Mouse (Mus musculus) neural tube, embryonic 14.5 days (tissue): Measurements from ENCODE around the gene Fam198a. TPM values are rescaled to one million over a fixed set of nuclear protein-coding genes. Genes with fewer than 3 reads are reported as not detected.
A peak's percentile ranks its signal among the peaks of the same experiment; 100 is the strongest.

Experiments used
- ATAC-seq: fragments of 200-750 bp; cut with Nextera tagmentation; 2 replicates; pipeline ENCODE4 v1.8.0; 2017; ENCODE audit warnings: low read depth, mild to moderate bottlenecking, moderate TSS enrichment, moderate library complexity
- H3K27ac ChIP-seq: fragments of 300-500 bp; sonication (generic); 2 replicates; pipeline ENCODE4 v1.5.1; 2014; ENCODE audit warnings: low read depth, mild to moderate bottlenecking, control low read depth, low read length, moderate library complexity, mixed read lengths
- H3K27me3 ChIP-seq: fragments of 300-500 bp; sonication (generic); 2 replicates; pipeline ENCODE4 v1.6.1; 2014; ENCODE audit warnings: low read length; ENCODE audit not compliant: control insufficient read depth, insufficient read depth
- H3K36me3 ChIP-seq: fragments of 300-500 bp; sonication (generic); 2 replicates; pipeline ENCODE4 v1.6.1; 2014; ENCODE audit warnings: low read length, mixed read lengths; ENCODE audit not compliant: control insufficient read depth, insufficient read depth
- H3K4me1 ChIP-seq: fragments of 300-500 bp; sonication (generic); 2 replicates; pipeline ENCODE4 v1.6.1; 2014; ENCODE audit warnings: low read length; ENCODE audit not compliant: control insufficient read depth, insufficient read depth
- H3K4me2 ChIP-seq: fragments of 300-500 bp; sonication (generic); 2 replicates; pipeline ENCODE4 v1.6.1; 2014; ENCODE audit warnings: mild to moderate bottlenecking, low read depth, low read length, control low read depth
- H3K4me3 ChIP-seq: fragments of 300-500 bp; sonication (generic); 2 replicates; pipeline ENCODE4 v1.5.1; 2014; ENCODE audit warnings: low read depth, low read length, control low read depth, mixed read lengths
- H3K9ac ChIP-seq: fragments of 300-500 bp; sonication (generic); replicated peaks from 2 replicates; pipeline ENCODE4 v1.6.1; 2014; ENCODE audit warnings: low read depth, mild to moderate bottlenecking, control low read depth, low read length, mixed read lengths
- H3K9me3 ChIP-seq: fragments of 300-500 bp; sonication (generic); 2 replicates; pipeline ENCODE4 v1.6.1; 2016; ENCODE audit warnings: low read length; ENCODE audit not compliant: control insufficient read depth
- WGBS: fragments of 180-500 bp; shearing (Covaris S2); extraction: QIAGEN DNeasy Blood & Tissue Kit; methylation state at CpG from one replicate; pipeline ENCODE4 v1.1.7; 2014; 5-methylcytosine and 5-hydroxymethylcytosine counted together
- polyA plus RNA-seq: library from polyadenylated mRNA; unstranded; fragments of >200 nt; fragmentation: Nextera tagmentation; extraction: Ambion mirVana; gene quantifications from 2 replicates; pipeline ENCODE4 v1.2.1, GENCODE M21; 2014

Gene Fam198a
- polyA plus RNA-seq, 1 experiment from 2014 or later, result 1.0 TPM

DNA sequence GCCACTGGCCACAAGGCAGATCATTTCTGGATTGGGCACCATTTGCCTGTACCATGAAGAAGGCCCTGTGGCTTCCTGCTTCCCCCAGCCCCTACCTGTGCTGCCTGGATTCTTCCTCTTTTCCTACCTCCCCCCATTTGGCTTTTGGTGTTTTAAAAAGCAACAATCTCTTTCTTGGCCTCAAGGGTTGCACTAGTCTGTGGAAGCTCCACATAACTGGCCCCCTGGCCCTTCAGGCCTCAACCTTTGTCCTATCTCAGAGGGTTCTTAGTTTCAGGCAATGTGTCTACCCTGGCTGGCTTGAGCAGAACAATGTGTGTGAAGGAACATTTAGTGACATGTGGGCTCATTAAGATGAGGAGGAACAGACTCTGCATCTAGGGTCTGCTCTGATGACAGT lies 46.2 kb downstream of the Fam198a start, which contains the start of gene Pomgnt2:
Gene Pomgnt2, minus strand, starts transcription at position 101 of the 400 bp plus-strand sequence.
- Histone ChIP-seq H3K4me2 (peak within 1 kb of the TSS; percentile 87; the same call in 1 of the 2 replicates), H3K4me3 (peak within 1 kb of the TSS; percentile 96), H3K36me3 (no peaks in the 10 kb centered on the region), H3K9ac (no peak within 1 kb of the TSS), H3K27ac (no peak within 1 kb of the TSS), H3K27me3 (peaks cover 4% of the 10 kb centered on the region; the same call in 1 of the 2 replicates), H3K4me1 (0 out of 2 replicates have a peak, but pooled peaks cover 9% of the 10 kb centered on the region), H3K9me3 (no peaks in the 10 kb centered on the region)
- ATAC-seq, result no peak

DNA sequence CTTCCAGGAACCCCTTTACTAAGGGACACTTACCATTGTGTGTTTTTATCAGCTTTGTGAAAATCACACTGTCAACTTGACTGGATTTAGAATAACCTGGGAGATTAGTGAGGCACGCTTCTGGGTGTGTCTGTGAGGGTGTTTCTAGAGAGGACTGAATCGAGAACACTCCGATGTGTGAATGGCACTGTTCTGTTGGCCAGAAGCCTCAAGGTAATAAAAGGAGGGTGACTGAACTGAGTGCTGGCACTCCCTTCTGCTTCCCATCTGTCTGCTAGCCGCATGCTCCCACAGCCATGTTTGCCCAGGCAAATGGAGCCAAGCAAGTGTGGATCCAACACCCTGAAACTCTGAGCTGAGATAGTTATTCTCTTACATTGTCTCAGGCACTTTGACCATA lies 47.2 kb downstream of the Fam198a start:
- H3K36me3 ChIP-seq, result no peaks in the 10 kb centered on the region
- ATAC-seq, result no peak
- no peak overlapping the region for H3K27ac ChIP-seq
- H3K27me3 ChIP-seq, result peaks cover 4% of the 10 kb centered on the region; the same call in 1 of the 2 replicates
- H3K9me3 ChIP-seq, result no peaks in the 10 kb centered on the region
- no peak overlapping the region for H3K4me3 ChIP-seq
- no peak overlapping the region for H3K4me2 ChIP-seq
- no peak overlapping the region for H3K9ac ChIP-seq
- WGBS, result 78% methylated on average over 4 of the region's 4 CpGs
- H3K4me1 ChIP-seq, result 0 out of 2 replicates have a peak, but pooled peaks cover 9% of the 10 kb centered on the region

DNA sequence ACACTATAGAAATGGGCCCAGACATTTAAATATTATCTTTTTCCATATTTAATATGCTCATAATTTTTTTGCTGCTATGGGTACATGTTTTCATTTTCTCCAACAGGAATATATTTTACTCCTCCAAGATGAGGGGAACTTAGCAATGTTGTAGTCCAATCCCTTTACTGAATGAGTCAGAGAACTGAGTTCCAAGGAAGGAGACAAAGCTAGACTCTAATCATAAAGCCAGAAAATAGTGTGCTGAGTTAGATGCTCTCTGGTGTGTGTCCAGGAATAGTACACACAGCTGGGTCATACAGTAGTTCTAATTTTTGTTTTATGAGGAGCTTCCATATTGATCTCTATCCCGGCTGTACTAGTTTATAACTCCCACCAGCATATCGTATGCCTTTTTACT lies 55.4 kb downstream of the Fam198a start:
- H3K4me1 ChIP-seq, result peaks cover 4% of the 10 kb centered on the region; the same call in 1 of the 2 replicates
- H3K4me2 ChIP-seq, result no peak overlapping the region
- no peaks in the 10 kb centered on the region for H3K9me3 ChIP-seq
- 87% methylated on average over 2 of the region's 2 CpGs for WGBS
- ATAC-seq, result no peak
- H3K27ac ChIP-seq, result no peak overlapping the region
- no peaks in the 10 kb centered on the region for H3K36me3 ChIP-seq
- H3K27me3 ChIP-seq, result no peaks in the 10 kb centered on the region
- no peak overlapping the region for H3K4me3 ChIP-seq
- no peak overlapping the region for H3K9ac ChIP-seq

DNA sequence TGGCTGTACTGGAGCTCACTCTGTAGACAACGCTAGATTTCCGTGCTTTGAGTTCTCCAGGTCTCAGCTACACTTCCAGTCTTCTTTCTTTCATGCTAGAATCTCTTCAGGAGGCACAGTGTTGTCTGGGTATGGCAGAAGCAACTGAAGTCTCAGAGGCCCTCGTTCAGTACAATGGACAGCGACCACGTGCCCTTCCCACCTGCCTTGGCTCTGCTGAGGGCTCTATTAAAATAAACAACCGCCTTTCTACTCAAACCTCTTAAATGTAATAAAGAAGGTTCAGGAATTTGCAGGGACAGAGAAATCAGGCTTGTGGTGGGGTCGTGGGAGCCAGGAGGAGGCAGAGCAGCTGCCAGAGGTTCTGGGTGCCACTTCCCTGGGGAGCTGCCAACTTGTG lies 55.8 kb downstream of the Fam198a start:
- no peak overlapping the region for H3K9ac ChIP-seq
- ATAC-seq, result no peak
- H3K9me3 ChIP-seq, result no peaks in the 10 kb centered on the region
- H3K4me1 ChIP-seq, result peaks cover 4% of the 10 kb centered on the region; the same call in 1 of the 2 replicates
- H3K36me3 ChIP-seq, result no peaks in the 10 kb centered on the region
- WGBS, result 12% methylated on average over 7 of the region's 7 CpGs
- no peak overlapping the region for H3K27ac ChIP-seq
- H3K27me3 ChIP-seq, result no peaks in the 10 kb centered on the region
- H3K4me3 ChIP-seq, result no peak overlapping the region
- H3K4me2 ChIP-seq, result no peak overlapping the region

DNA sequence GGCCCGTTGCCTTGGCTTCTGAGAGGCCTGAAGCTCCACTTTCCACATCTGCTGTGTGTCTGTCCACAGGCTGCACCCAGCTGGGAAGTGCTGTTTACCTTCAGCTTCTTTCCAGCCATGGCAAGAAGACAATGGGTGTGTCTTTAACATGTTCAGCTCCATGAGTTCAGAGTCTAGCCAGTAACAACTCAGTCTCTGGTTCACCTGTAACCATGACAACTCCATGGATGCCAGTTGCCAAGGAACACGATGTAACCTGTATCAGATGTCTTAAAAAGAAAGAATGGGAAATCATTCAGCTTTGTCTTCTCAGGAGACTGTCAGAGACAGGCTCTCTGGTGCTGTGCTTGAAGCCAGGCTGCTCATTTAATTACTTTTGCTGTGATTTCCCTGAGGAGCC lies 58.1 kb downstream of the Fam198a start:
- Histone ChIP-seq H3K4me3 (no peak overlapping the region), H3K9me3 (no peaks in the 10 kb centered on the region), H3K4me1 (peaks cover 4% of the 10 kb centered on the region; the same call in 1 of the 2 replicates), H3K36me3 (no peaks in the 10 kb centered on the region), H3K9ac (no peak overlapping the region), H3K4me2 (no peak overlapping the region), H3K27ac (peak overlapping the region; percentile 52; the same call in 1 of the 2 replicates), H3K27me3 (no peaks in the 10 kb centered on the region)
- peak; percentile 51; the same call in 1 of the 2 replicates for ATAC-seq
- WGBS, result 19% methylated on average over 2 of the region's 2 CpGs

DNA sequence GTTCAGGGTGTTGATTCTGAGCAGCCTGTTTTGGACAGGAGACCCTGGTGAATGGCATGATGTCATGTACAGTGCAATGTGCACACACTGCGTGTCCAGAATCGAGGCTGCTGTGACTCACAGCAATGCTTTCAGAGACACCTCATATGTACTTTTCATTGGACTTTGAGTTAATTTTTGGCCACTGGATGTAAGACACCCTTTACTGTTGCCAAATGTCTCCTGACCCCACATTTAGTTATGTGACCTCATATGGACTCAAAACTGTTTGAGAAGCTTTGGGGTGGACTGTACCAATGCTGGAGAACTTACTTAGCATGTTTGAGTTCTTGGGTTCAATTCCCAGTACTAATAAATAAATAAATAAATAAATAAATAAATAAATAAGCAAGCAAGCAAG lies 60.0 kb downstream of the Fam198a start:
- Histone ChIP-seq H3K27ac (no peak overlapping the region), H3K9me3 (no peaks in the 10 kb centered on the region), H3K4me1 (peaks cover 4% of the 10 kb centered on the region; the same call in 1 of the 2 replicates), H3K27me3 (no peaks in the 10 kb centered on the region), H3K4me3 (no peak overlapping the region), H3K9ac (no peak overlapping the region), H3K4me2 (no peak overlapping the region), H3K36me3 (no peaks in the 10 kb centered on the region)
- ATAC-seq, result no peak
- WGBS, result 94% methylated on average over 2 of the region's 2 CpGs

DNA sequence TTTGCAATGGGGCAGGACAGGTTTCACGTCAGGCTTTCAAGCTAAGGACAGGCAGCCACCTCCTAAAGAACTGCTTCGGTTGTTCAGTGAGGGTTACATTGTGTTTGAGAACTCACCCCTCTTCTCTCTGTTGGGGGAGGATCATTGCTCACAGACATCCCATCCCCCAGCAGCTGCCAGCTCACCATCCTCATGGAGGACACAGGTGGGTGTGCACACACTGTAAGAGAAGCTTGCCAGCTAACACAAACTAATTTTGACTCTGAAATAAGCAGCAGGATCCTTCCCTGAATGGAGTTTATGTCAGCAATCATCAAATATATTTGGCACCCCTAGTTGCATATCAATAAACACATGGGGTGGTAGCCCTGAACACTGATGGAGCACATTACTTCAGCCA lies 62.0 kb downstream of the Fam198a start:
- no peak for ATAC-seq

DNA sequence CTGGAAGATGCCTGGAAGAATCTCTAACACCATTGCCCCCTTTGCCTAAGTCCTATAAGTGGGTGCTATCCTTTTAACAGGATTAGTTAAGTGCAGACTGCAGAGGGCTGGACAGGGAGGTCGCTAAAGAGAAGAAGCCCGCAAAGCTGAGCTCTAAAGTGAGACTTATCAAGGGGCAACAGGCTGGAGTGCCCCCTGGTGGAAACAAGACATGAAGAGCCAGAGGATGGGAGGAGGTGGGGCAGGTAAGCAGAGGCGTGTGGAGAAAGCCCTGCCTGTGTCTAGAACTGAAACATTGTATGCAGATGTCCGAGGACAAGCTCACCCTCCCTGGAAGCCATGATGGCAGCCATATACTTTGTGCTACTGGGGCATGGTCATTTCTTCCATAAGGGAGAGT lies 62.8 kb downstream of the Fam198a start:
- WGBS, result 89% methylated on average over 4 of the region's 4 CpGs
- H3K36me3 ChIP-seq, result no peaks in the 10 kb centered on the region
- H3K9me3 ChIP-seq, result no peaks in the 10 kb centered on the region
- H3K9ac ChIP-seq, result no peak overlapping the region
- H3K4me2 ChIP-seq, result no peak overlapping the region
- no peak for ATAC-seq
- no peak overlapping the region for H3K4me3 ChIP-seq
- peaks cover 4% of the 10 kb centered on the region; the same call in 1 of the 2 replicates for H3K4me1 ChIP-seq
- H3K27me3 ChIP-seq, result no peaks in the 10 kb centered on the region
- no peak overlapping the region for H3K27ac ChIP-seq

More for the DNA sequence above, 62.0 kb downstream of the Fam198a start:
- Histone ChIP-seq H3K4me1 (peaks cover 4% of the 10 kb centered on the region; the same call in 1 of the 2 replicates), H3K9me3 (no peaks in the 10 kb centered on the region), H3K4me3 (no peak overlapping the region), H3K27ac (no peak overlapping the region), H3K36me3 (no peaks in the 10 kb centered on the region), H3K4me2 (no peak overlapping the region), H3K27me3 (no peaks in the 10 kb centered on the region), H3K9ac (no peak overlapping the region)
- 84% methylated on average over 2 of the region's 2 CpGs for WGBS

DNA sequence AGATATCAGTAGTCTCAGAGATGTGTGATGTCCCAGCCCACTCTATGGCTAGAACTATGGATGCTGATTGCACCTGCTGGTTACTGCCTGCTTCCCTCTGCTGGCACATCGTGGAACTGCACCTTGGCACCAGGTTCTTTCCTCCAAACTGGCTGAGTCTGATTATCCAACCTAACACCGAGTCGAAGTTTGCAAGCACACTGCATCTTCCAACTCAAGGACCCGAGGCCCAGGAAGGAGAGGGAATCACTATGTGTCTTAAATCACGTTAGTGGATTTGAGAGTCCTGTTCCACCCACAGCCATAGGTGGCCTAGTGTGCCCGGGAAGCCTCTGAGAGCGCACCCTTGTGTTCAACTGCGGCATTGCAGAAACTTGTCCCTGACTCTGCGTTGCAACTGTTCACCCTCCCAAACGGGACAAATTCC lies 63.5 kb downstream of the Fam198a start:
- no peak overlapping the region for H3K4me2 ChIP-seq
- no peaks in the 10 kb centered on the region for H3K27me3 ChIP-seq
- H3K36me3 ChIP-seq, result no peaks in the 10 kb centered on the region
- no peak overlapping the region for H3K9ac ChIP-seq
- WGBS, result 15% methylated on average over 10 of the region's 10 CpGs
- H3K9me3 ChIP-seq, result no peaks in the 10 kb centered on the region
- no peak overlapping the region for H3K4me3 ChIP-seq
- H3K4me1 ChIP-seq, result peaks cover 4% of the 10 kb centered on the region
- ATAC-seq, result peak; percentile 50; the same call in 1 of the 2 replicates
- no peak overlapping the region for H3K27ac ChIP-seq
